Mouse (Mus musculus) lung, embryonic 15.5 days (tissue): ENCODE results near the gene Sppl2b. TPM values are rescaled to one million over a fixed set of nuclear protein-coding genes. Genes with fewer than 3 reads are reported as not detected.
"Not testable (repeated sequence)": the region's sequence is repeated elsewhere in the genome, so short reads cannot be mapped to it uniquely, and the experiment has no call there.

Source experiments
- ATAC-seq: fragments of 200-750 bp; cut with Nextera tagmentation; 2 replicates; pipeline ENCODE4 v1.8.0; 2017; ENCODE audit warnings: moderate number of reproducible peaks, borderline replicate concordance; ENCODE audit not compliant: low FRiP score, low TSS enrichment; ENCODE audit errors: extremely low read depth
- H3K27ac ChIP-seq: fragments of 300-500 bp; sonication (generic); 2 replicates; pipeline ENCODE4 v1.5.1; 2015; ENCODE audit warnings: moderate library complexity, mild to moderate bottlenecking, inconsistent platforms
- H3K27me3 ChIP-seq: fragments of 300-500 bp; sonication (generic); 2 replicates; pipeline ENCODE4 v1.6.1; 2015; ENCODE audit warnings: inconsistent platforms
- H3K36me3 ChIP-seq: fragments of 300-500 bp; sonication (generic); 2 replicates; pipeline ENCODE4 v1.6.1; 2015; ENCODE audit warnings: inconsistent platforms
- H3K4me1 ChIP-seq: fragments of 300-500 bp; sonication (generic); 2 replicates; pipeline ENCODE4 v1.6.1; 2015; ENCODE audit warnings: inconsistent platforms
- H3K4me2 ChIP-seq: fragments of 300-500 bp; sonication (generic); 2 replicates; pipeline ENCODE4 v1.6.1; 2015; ENCODE audit warnings: inconsistent platforms, mild to moderate bottlenecking, moderate library complexity
- H3K4me3 ChIP-seq: fragments of 300-500 bp; sonication (generic); 2 replicates; pipeline ENCODE4 v1.5.1; 2015; ENCODE audit warnings: mild to moderate bottlenecking, inconsistent platforms
- H3K9ac ChIP-seq: fragments of 300-500 bp; sonication (generic); 2 replicates; pipeline ENCODE4 v1.6.1; 2015; ENCODE audit warnings: inconsistent platforms
- H3K9me3 ChIP-seq: fragments of 300-500 bp; sonication (generic); 2 replicates; pipeline ENCODE4 v1.6.1; 2016; ENCODE audit warnings: inconsistent platforms
- WGBS: fragments of 180-500 bp; shearing (Covaris S2); methylation state at CpG from one replicate; pipeline ENCODE4 v1.1.7; 2015; 5-methylcytosine and 5-hydroxymethylcytosine counted together
- polyA plus RNA-seq: library from polyadenylated mRNA; unstranded; fragments of >200 nt; fragmentation: Nextera tagmentation; extraction: Ambion mirVana; gene quantifications from 2 replicates; pipeline ENCODE4 v1.2.1, GENCODE M21; 2015

Gene Sppl2b
- polyA plus RNA-seq, 1 experiment from 2014 or later: 40.8 TPM

DNA sequence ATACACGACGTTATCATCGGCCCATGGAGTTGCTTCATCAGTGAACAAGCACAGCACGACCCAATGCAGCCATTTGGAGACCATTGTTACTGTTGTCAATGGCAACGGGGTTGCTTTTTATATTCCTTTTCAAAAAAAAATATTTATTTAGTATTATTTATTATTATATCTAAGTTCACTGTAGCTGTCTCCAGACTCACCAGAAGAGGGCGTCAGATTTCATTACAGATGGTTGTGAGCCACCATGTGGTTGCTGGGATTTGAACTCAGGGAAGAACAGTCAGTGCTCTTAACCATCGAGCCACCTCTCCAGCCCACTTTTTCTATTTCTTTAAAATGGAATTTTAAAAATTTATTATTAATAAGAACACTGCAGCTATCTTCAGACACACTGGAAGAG is 40.3 kb upstream of the Sppl2b start:
- Histone ChIP-seq H3K27ac (no peak overlapping the region), H3K36me3 (no peaks in the 10 kb centered on the region), H3K4me3 (no peak overlapping the region), H3K4me1 (peaks cover 4% of the 10 kb centered on the region; the same call in 1 of the 2 replicates), H3K27me3 (peaks cover 9% of the 10 kb centered on the region), H3K9ac (no peak overlapping the region), H3K4me2 (no peak overlapping the region), H3K9me3 (no peaks in the 10 kb centered on the region)
- no peak for ATAC-seq
- 52% methylated on average over 7 of the region's 7 CpGs for WGBS

DNA sequence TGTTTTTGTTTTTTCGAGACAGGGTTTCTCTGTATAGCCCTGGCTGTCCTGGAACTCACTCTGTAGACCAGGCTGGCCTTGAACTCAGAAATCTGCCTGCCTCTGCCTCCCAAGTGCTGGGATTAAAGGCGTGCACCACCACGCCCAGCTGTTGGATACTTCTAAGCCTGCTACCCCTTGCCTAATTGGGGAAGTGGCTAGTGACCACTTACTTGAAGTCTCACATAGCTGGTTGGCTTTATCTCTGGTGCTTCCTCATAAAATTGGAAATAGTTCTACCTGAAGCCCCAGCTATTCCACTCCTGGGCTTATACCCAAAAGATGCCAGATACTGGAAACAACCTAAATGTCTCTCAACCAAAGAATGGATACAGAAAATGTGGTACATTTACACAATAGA is 38.8 kb upstream of the Sppl2b start:
- not testable (repeated sequence) for H3K4me2 ChIP-seq, H3K9me3 ChIP-seq, H3K27me3 ChIP-seq, H3K4me3 ChIP-seq, H3K4me1 ChIP-seq, H3K36me3 ChIP-seq, ATAC-seq, H3K27ac ChIP-seq, H3K9ac ChIP-seq
- 76% methylated on average over 3 of the region's 3 CpGs for WGBS

DNA sequence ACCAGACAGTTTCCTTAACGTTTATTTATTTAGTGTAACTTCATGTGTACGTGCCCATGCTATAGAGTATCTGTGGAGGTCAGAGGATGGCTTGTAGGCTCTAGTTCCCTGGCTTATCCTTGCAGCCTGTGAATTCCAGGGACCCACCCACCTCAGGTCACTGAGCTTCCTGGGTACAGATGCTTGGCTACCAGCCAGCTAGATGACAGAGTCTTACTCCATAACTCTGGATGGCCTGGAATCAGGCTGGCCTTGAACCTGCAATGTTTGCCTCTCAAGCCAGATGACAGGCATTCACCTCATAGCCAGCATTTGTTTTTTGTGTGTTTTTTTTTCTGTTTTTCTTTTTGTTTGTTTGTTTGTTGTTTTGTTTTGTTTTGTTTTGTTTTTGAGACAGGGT is 37.9 kb upstream of the Sppl2b start:
- WGBS: 42% methylated on average over 2 of the region's 2 CpGs
- no peak overlapping the region for H3K4me3 ChIP-seq
- no peaks in the 10 kb centered on the region for H3K4me1 ChIP-seq
- ATAC-seq: no peak
- 0 out of 2 replicates have a peak, but pooled peaks cover 2% of the 10 kb centered on the region for H3K27me3 ChIP-seq
- H3K36me3 ChIP-seq: no peaks in the 10 kb centered on the region
- no peaks in the 10 kb centered on the region for H3K9me3 ChIP-seq
- no peak overlapping the region for H3K27ac ChIP-seq
- no peak overlapping the region for H3K4me2 ChIP-seq
- H3K9ac ChIP-seq: no peak overlapping the region

DNA sequence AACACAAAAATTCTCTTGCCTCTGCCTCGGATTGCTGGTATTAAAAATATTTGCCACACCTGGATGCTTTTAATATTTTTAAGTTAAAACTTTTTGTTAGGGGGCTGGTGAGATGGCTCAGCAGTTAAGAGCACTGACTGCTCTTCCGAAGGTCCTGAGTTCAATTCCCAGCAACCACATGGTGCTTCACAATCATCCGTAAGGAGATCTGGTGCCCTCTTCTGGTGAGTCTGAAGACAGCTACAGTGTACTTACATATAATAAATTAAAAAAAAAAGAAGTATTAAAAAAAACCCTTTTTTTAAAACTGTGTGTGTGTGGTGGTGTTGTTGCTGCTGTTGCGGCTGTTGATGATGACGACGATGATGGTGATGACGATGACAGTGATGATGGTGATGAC is 37.1 kb upstream of the Sppl2b start:
- WGBS: 84% methylated on average over 7 of the region's 7 CpGs
- not testable (repeated sequence) for ATAC-seq, H3K27ac ChIP-seq

DNA sequence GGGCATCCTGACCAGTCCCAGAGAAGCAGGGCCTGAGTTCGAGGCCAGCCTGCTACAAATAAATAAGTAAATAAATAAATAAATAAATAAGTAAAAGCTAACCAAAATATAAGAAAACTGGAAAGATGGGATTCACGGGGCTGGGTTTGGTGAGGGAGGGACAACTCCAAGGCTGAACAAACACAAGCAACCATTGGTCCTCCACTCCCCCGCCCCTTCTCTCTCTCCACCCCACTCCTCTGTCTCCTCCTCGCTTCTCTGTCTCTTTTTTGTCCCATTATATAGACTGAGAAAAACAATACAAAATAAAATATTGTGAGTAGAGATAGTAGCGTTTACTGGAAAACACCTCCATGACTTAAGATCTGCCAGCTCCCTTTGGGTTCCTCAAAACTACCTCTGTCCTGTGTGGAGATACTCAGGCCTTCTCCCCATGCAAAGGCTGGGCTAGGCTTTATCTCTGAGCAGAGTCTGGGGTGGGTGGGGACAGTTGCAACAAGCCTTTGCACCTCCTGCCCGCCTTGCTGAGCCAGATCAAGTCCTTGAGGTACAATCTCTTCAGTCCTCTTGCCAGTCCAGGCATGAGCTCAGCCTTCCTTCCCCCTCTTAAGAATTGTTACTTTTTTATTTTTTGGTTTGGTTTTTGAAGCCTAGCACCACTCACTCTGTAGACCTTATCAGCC is 36.3 kb upstream of the Sppl2b start:
- WGBS: 49% methylated on average over 6 of the region's 6 CpGs
- Histone ChIP-seq H3K9me3 (no peaks in the 10 kb centered on the region), H3K9ac (no peak overlapping the region), H3K27me3 (no peaks in the 10 kb centered on the region), H3K4me3 (no peak overlapping the region), H3K36me3 (no peaks in the 10 kb centered on the region), H3K4me1 (no peaks in the 10 kb centered on the region), H3K27ac (no peak overlapping the region), H3K4me2 (no peak overlapping the region)
- no peak for ATAC-seq

More for the DNA sequence above, 37.1 kb upstream of the Sppl2b start:
- not testable (repeated sequence) for H3K27me3 ChIP-seq, H3K4me3 ChIP-seq, H3K9ac ChIP-seq, H3K4me2 ChIP-seq, H3K9me3 ChIP-seq, H3K4me1 ChIP-seq, H3K36me3 ChIP-seq

DNA sequence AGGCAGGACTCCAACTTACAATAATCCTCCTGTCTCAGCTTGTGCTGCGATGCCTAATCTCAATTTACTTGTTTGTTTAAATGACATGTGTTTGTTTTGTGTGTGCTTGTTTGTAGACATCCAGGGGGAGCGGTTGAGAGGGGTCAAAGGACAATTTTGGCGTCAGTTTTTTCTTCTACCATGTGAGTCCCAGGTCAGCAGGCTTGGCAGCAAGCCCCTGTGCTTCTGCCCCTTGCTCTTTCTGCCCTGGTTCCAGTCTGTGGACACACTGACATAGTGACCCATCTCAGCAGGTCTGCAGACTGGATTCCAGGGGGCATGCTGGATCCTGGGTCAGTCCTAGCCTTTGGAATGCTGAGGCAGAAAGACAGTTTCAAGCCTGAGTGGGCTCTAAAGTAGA is 35.7 kb upstream of the Sppl2b start:
- Histone ChIP-seq H3K27me3 (no peaks in the 10 kb centered on the region), H3K4me2 (no peak overlapping the region), H3K9me3 (no peaks in the 10 kb centered on the region), H3K27ac (no peak overlapping the region), H3K36me3 (no peaks in the 10 kb centered on the region), H3K4me1 (no peaks in the 10 kb centered on the region), H3K9ac (no peak overlapping the region), H3K4me3 (no peak overlapping the region)
- no peak for ATAC-seq
- 19% methylated on average over 3 of the region's 3 CpGs for WGBS

DNA sequence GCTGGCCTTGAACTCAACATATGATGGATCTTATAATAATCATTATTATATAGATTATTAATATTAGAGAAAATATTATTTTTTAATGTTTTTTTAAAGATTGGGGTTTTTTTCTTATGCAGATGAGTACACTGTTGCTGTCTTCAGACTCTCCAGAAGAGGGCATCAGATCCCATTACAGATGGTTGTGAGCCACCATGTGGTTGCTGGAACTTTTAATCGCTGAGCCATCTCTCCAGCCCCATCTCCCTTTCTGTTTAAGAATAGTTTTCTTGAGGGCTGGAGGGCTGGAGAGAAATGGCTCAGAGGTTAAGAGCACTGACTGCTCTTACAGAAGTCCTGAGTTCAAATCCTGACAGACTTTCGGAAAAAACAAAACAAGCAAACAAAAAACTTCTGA is 33.1 kb upstream of the Sppl2b start:
- 37% methylated on average over 2 of the region's 2 CpGs for WGBS
- Histone ChIP-seq H3K27ac (no peak overlapping the region), H3K27me3 (no peaks in the 10 kb centered on the region)

DNA sequence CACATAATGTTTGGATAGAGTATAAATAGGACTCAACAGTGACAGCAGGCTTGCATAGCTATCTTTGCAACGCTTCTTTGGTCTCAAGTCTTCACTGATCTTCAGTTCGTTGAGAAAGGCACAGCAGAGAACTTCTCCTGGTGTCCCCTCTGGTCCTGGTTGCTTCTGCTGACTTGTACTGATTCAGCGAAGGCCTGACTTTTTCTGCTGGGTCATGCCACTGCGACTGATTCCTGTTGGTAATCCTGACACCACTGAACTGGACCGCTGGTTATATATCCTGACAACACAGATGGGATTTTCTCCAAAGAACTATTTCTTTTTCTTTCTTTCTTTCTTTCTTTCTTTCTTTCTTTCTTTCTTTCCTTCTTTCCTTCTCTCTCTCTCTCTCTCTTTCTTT is 32.5 kb upstream of the Sppl2b start:
- H3K4me2 ChIP-seq: no peak overlapping the region
- no peaks in the 10 kb centered on the region for H3K9me3 ChIP-seq
- 0 out of 2 replicates have a peak, but pooled peaks cover 2% of the 10 kb centered on the region for H3K4me1 ChIP-seq
- ATAC-seq: no peak
- H3K27me3 ChIP-seq: no peaks in the 10 kb centered on the region
- no peak overlapping the region for H3K4me3 ChIP-seq
- WGBS: 84% methylated on average over 5 of the region's 5 CpGs
- H3K36me3 ChIP-seq: no peaks in the 10 kb centered on the region
- no peak overlapping the region for H3K27ac ChIP-seq
- no peak overlapping the region for H3K9ac ChIP-seq

More for the DNA sequence above, 33.1 kb upstream of the Sppl2b start:
- no peak overlapping the region for H3K4me2 ChIP-seq
- H3K9ac ChIP-seq: no peak overlapping the region
- 0 out of 2 replicates have a peak, but pooled peaks cover 2% of the 10 kb centered on the region for H3K4me1 ChIP-seq
- H3K4me3 ChIP-seq: no peak overlapping the region
- H3K36me3 ChIP-seq: no peaks in the 10 kb centered on the region
- H3K9me3 ChIP-seq: no peaks in the 10 kb centered on the region
- ATAC-seq: no peak

DNA sequence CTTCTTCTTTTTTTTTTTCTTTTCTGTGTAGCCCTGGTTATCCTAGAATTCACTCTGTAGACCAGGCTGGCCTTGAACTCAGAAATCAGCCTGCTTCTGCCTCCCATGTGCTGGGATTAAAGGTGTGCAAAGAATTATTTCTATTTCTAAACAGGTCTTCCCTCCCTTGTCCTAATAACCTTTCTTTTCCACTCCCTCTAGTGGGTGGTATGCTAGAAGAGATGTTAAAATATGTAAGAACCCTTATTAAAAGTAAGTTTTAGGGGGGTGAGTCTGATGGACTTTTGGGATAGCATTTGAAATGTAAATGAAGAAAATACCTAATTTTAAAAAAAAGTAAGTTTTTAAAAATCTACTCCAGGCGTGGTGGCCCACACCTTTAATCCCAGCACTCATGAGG is 31.8 kb upstream of the Sppl2b start:
- WGBS: 81% methylated on average over 1 of the region's 1 CpGs
- H3K4me2 ChIP-seq: no peak overlapping the region
- H3K27ac ChIP-seq: no peak overlapping the region
- H3K4me1 ChIP-seq: peaks cover 9% of the 10 kb centered on the region
- no peaks in the 10 kb centered on the region for H3K9me3 ChIP-seq
- H3K36me3 ChIP-seq: no peaks in the 10 kb centered on the region
- no peak for ATAC-seq
- no peak overlapping the region for H3K4me3 ChIP-seq
- no peaks in the 10 kb centered on the region for H3K27me3 ChIP-seq
- no peak overlapping the region for H3K9ac ChIP-seq

DNA sequence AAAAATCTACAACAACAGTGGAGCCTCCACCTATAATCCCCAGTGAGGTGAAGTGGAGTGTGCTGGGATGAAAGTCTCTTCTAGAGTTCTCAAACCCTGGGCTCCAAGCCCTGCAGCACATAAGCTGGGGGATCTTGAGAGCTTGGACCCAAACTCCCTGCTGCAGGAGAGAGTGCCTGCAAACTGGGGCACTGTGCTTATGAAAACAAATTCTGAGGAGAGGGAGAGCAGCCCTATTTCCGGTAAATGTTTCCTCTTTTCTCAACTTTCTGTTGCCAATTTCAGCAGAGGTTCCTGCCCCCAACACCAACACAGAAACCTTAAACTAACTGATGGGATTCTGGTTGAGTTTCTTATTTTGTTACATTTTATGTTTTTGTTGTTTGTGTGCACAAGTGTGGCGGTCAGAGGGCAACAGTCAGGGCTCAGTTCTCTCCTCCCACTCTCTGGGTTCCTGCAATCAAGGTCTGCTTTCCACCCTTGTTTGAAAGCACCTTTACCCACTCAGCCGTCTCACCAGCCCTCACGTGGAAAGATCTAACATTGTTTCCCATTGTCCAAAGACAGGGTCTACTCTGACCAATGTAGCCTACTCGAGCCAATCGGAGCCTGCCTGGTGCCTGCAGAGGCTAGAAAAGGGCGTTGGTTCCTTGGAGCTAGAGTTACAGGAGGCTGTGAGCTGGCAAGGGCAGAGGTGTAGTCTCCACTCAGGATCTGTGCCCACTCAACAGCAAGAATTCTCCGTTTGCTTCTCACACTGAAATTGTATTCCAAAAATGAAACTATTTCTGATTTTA is 31.0 kb upstream of the Sppl2b start:
- H3K4me3 ChIP-seq: no peak overlapping the region
- no peak overlapping the region for H3K4me2 ChIP-seq
- H3K27ac ChIP-seq: no peak overlapping the region
- 58% methylated on average over 8 of the region's 8 CpGs for WGBS
- peaks cover 13% of the 10 kb centered on the region for H3K4me1 ChIP-seq
- peaks cover under 1% of the 10 kb centered on the region for H3K36me3 ChIP-seq
- H3K9me3 ChIP-seq: no peaks in the 10 kb centered on the region
- no peaks in the 10 kb centered on the region for H3K27me3 ChIP-seq
- no peak overlapping the region for H3K9ac ChIP-seq
- no peak for ATAC-seq

DNA sequence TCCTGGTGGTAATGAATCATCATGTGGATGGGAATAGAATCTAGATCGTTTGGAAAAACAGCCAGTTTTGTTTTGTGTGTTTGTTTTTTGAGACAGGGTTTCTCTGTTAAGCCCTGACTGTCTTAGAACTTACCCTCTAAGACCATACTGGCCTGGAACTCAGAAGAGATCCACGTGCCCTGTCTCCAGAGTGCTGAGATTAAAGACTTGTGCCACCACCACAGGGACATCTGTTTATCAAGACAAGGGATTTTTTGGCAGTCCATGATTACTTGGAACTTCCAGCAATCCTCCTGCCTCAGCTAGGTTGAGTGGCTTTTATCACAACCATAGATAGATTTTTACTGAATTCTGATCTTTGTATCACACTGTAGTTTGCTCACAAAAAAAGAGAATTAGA is 30.2 kb upstream of the Sppl2b start:
- ATAC-seq: no peak
- Histone ChIP-seq H3K27ac (no peak overlapping the region), H3K4me2 (no peak overlapping the region), H3K4me3 (no peak overlapping the region), H3K27me3 (no peaks in the 10 kb centered on the region), H3K9me3 (no peaks in the 10 kb centered on the region), H3K36me3 (peaks cover 8% of the 10 kb centered on the region), H3K9ac (no peak overlapping the region), H3K4me1 (peaks cover 13% of the 10 kb centered on the region)
- WGBS: 59% methylated on average over 2 of the region's 2 CpGs
